Mouse (Mus musculus) forebrain, embryonic 15.5 days (tissue): Measurements from ENCODE around the gene Cyp4a32. TPM values are rescaled to one million over a fixed set of nuclear protein-coding genes. Genes with fewer than 3 reads are reported as not detected.
"Not testable (repeated sequence)": the region's sequence is repeated elsewhere in the genome, so short reads cannot be mapped to it uniquely, and the experiment has no call there.

Experiments used
- ATAC-seq: fragments of 200-750 bp; cut with Nextera tagmentation; replicated peaks from 2 replicates; pipeline ENCODE4 v1.8.0; 2017; ENCODE audit warnings: mild to moderate bottlenecking, moderate TSS enrichment, moderate library complexity
- H3K27ac ChIP-seq: fragments of 300-500 bp; sonication (generic); replicated peaks from 2 replicates; pipeline ENCODE4 v1.5.1; 2015; ENCODE audit warnings: mild to moderate bottlenecking, inconsistent platforms
- H3K27me3 ChIP-seq: fragments of 300-500 bp; sonication (generic); 2 replicates; pipeline ENCODE4 v1.6.1; 2015; ENCODE audit warnings: inconsistent platforms
- H3K36me3 ChIP-seq: fragments of 300-500 bp; sonication (generic); 2 replicates; pipeline ENCODE4 v1.6.1; 2015; ENCODE audit warnings: mild to moderate bottlenecking, inconsistent platforms
- H3K4me1 ChIP-seq: fragments of 300-500 bp; sonication (generic); 2 replicates; pipeline ENCODE4 v1.6.1; 2015; ENCODE audit warnings: inconsistent platforms
- H3K4me2 ChIP-seq: fragments of 300-500 bp; sonication (generic); replicated peaks from 2 replicates; pipeline ENCODE4 v1.6.1; 2015; ENCODE audit warnings: mild to moderate bottlenecking, inconsistent platforms
- H3K4me3 ChIP-seq: fragments of 300-500 bp; sonication (generic); 2 replicates; pipeline ENCODE4 v1.5.1; 2015; ENCODE audit warnings: mild to moderate bottlenecking, inconsistent platforms
- H3K9ac ChIP-seq: fragments of 300-500 bp; sonication (generic); replicated peaks from 2 replicates; pipeline ENCODE4 v1.6.1; 2015; ENCODE audit warnings: mild to moderate bottlenecking, inconsistent platforms
- H3K9me3 ChIP-seq: fragments of 300-500 bp; sonication (generic); 2 replicates; pipeline ENCODE4 v1.6.1; 2016; ENCODE audit warnings: inconsistent platforms
- WGBS: fragments of 180-500 bp; shearing (Covaris S2); methylation state at CpG from one replicate; pipeline ENCODE4 v1.1.7; 2015; ENCODE audit warnings: mixed read lengths; 5-methylcytosine and 5-hydroxymethylcytosine counted together
- polyA plus RNA-seq: library from polyadenylated mRNA; unstranded; fragments of >200 nt; fragmentation: Nextera tagmentation; extraction: Ambion mirVana; gene quantifications from 2 replicates; pipeline ENCODE4 v1.2.1, GENCODE M21; 2015

Gene Cyp4a32
- not detected in 2 replicates for polyA plus RNA-seq

DNA sequence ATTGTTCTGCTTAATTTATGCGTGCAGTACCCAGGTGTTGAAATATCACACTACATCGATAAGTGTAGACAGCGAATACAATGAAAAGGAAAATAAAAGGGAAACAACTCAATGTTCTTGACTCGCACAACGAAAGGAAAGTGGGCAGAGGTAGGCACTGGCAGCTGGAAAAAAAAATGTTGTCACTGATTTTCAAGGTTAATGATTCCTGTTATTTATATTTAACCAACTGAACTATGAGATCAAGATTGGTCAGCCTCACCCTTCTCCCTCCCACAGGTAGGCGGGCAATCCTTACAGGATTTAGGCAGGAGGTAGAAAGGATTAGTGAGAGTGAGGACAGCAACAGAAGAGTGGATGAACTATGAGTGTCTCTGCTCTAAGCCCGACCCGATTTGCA lies at the start of gene Cyp4a32:
Cyp4a32 (plus strand) TSS at position 359 of the 400 bp plus-strand sequence.
- H3K9me3 ChIP-seq, H3K4me2 ChIP-seq, ATAC-seq, H3K9ac ChIP-seq, H3K27me3 ChIP-seq, H3K4me1 ChIP-seq, H3K27ac ChIP-seq, H3K36me3 ChIP-seq, H3K4me3 ChIP-seq: not testable (repeated sequence)
- WGBS: 88% methylated on average over 8 of the region's 8 CpGs

GRCm38 (mm10) chr4:115552726-115553125 lies 48.0 kb upstream of the Cyp4a32 start:
- Histone ChIP-seq H3K27ac (no peak overlapping the region), H3K4me1 (no peaks in the 10 kb centered on the region), H3K27me3 (no peaks in the 10 kb centered on the region), H3K4me3 (no peak overlapping the region), H3K9ac (no peak overlapping the region), H3K9me3 (no peaks in the 10 kb centered on the region), H3K4me2 (no peak overlapping the region), H3K36me3 (no peaks in the 10 kb centered on the region)
- WGBS: 90% methylated on average over 3 of the region's 3 CpGs
- ATAC-seq: no peak

GRCm38 (mm10) chr4:115555513-115555912 lies 45.3 kb upstream of the Cyp4a32 start:
- H3K27ac ChIP-seq: no peak overlapping the region
- H3K9me3 ChIP-seq: no peaks in the 10 kb centered on the region
- no peak overlapping the region for H3K4me3 ChIP-seq
- no peaks in the 10 kb centered on the region for H3K36me3 ChIP-seq
- H3K4me1 ChIP-seq: no peaks in the 10 kb centered on the region
- H3K9ac ChIP-seq: no peak overlapping the region
- WGBS: 69% methylated on average over 2 of the region's 2 CpGs
- ATAC-seq: no peak
- H3K27me3 ChIP-seq: no peaks in the 10 kb centered on the region
- H3K4me2 ChIP-seq: no peak overlapping the region

- Histone ChIP-seq H3K4me1 (no peaks in the 10 kb centered on the region), H3K9me3 (no peaks in the 10 kb centered on the region), H3K4me2 (no peak overlapping the region), H3K27me3 (no peaks in the 10 kb centered on the region), H3K36me3 (no peaks in the 10 kb centered on the region), H3K9ac (no peak overlapping the region), H3K4me3 (no peak overlapping the region), H3K27ac (no peak overlapping the region)
- 57% methylated on average over 4 of the region's 4 CpGs for WGBS
- no peak for ATAC-seq
These were observed 42.8 kb upstream of the Cyp4a32 start for GRCm38 (mm10) chr4:115557861-115558561.

DNA sequence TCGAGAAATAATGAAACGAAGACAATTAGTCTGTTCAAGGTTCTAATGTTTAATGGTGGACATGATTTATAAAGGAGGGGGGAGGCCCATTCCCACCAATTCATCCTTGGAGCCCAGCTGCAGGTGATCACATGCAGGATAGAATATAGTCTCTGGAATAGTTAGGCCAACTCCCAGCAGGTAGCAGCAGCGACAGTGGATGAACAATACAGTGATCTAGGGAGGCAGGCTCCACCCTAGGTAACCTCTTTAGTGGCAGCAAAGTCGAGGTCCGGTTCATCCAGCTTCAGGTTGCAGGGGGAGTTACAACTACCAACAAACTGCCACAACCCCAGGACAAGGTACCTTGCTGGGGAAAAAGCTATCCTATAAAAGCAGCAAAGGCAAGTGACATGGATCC lies 39.5 kb upstream of the Cyp4a32 start:
- H3K36me3 ChIP-seq, H3K27ac ChIP-seq, H3K9me3 ChIP-seq, H3K27me3 ChIP-seq, H3K4me2 ChIP-seq, H3K4me3 ChIP-seq, H3K4me1 ChIP-seq, ATAC-seq, H3K9ac ChIP-seq: not testable (repeated sequence)
- WGBS: 58% methylated on average over 5 of the region's 5 CpGs

DNA sequence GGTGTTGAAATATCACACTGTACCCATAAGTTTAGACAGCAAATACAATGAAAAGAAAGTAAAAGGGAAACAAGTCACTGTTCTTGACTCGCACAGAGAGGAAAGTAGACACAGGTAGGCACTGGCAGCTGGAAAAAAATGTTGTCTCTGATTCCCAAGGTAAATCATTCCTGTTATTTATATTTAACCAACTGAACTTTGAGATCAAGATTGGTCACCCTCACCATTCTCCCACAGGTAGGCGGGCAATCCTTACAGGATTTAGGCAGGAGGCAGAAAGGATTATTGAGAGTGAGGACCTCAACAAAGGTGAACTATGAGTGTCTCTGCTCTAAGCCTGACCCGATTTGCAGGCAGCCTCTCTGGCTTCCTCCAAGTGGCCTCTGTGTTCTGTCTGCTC lies 37.4 kb upstream of the Cyp4a32 start, which contains the start of gene Cyp4a31:
Cyp4a31 (plus strand) TSS at position 249 of the 400 bp plus-strand sequence.
- 85% methylated on average over 3 of the region's 3 CpGs for WGBS
- Histone ChIP-seq H3K4me2 (no peak within 1 kb of the TSS), H3K9ac (no peak within 1 kb of the TSS), H3K36me3 (no peaks in the 10 kb centered on the region), H3K27me3 (no peaks in the 10 kb centered on the region), H3K4me3 (no peak within 1 kb of the TSS), H3K27ac (no peak within 1 kb of the TSS), H3K9me3 (no peaks in the 10 kb centered on the region), H3K4me1 (no peaks in the 10 kb centered on the region)
- no peak for ATAC-seq

GRCm38 (mm10) chr4:115564469-115565225 lies 36.1 kb upstream of the Cyp4a32 start:
- not testable (repeated sequence) for H3K27ac ChIP-seq, H3K4me1 ChIP-seq, H3K9me3 ChIP-seq, H3K4me3 ChIP-seq, ATAC-seq, H3K36me3 ChIP-seq, H3K4me2 ChIP-seq, H3K27me3 ChIP-seq, H3K9ac ChIP-seq
- WGBS: 93% methylated on average over 6 of the region's 6 CpGs

DNA sequence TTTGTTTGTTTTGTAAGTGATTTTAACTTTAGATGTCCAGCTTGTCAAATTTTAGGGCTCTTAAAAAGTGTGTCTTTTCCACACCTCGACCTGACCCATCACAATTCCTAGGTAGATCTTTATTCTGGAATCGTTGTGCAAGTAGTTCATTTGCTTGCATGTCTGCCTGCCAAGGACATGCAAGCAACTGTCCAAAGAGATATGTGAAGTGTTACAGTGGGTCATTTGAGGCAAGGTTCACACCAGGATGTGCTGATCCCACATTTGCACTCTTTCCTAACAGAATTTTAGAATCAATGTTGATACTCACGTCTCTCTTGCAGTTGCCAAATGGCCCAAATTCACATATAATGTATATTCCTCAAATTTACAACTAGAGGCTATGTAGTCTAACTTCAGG lies 25.5 kb upstream of the Cyp4a32 start:
- H3K36me3 ChIP-seq: no peaks in the 10 kb centered on the region
- 82% methylated on average over 3 of the region's 3 CpGs for WGBS
- H3K4me2 ChIP-seq: no peak overlapping the region
- no peak overlapping the region for H3K27ac ChIP-seq
- H3K9ac ChIP-seq: no peak overlapping the region
- no peak overlapping the region for H3K4me3 ChIP-seq
- no peak for ATAC-seq
- H3K9me3 ChIP-seq: no peaks in the 10 kb centered on the region
- H3K4me1 ChIP-seq: no peaks in the 10 kb centered on the region
- no peaks in the 10 kb centered on the region for H3K27me3 ChIP-seq

DNA sequence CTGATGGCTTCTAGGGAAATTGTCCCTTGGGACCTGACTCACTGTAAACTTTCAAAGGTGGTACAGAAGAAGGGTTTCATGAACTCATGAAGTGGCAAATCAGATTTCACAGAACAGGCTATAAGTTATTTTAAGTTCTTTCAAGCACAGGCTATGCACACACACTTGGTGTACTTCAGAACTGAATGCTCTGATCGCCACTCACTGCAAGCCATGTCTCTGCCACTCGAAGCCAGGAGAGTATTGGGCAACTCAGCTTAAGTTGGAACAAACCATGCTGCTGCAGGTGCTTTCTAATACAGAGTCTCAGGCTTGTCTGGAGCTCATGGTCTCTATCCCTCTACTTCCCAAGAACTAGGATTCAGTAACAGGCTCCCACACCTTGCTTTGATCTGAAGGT lies 25.0 kb upstream of the Cyp4a32 start:
- H3K36me3 ChIP-seq: no peaks in the 10 kb centered on the region
- no peak overlapping the region for H3K9ac ChIP-seq
- H3K27ac ChIP-seq: no peak overlapping the region
- no peak overlapping the region for H3K4me2 ChIP-seq
- no peak overlapping the region for H3K4me3 ChIP-seq
- H3K27me3 ChIP-seq: no peaks in the 10 kb centered on the region
- ATAC-seq: no peak
- 76% methylated on average over 2 of the region's 2 CpGs for WGBS
- no peaks in the 10 kb centered on the region for H3K9me3 ChIP-seq
- H3K4me1 ChIP-seq: no peaks in the 10 kb centered on the region

DNA sequence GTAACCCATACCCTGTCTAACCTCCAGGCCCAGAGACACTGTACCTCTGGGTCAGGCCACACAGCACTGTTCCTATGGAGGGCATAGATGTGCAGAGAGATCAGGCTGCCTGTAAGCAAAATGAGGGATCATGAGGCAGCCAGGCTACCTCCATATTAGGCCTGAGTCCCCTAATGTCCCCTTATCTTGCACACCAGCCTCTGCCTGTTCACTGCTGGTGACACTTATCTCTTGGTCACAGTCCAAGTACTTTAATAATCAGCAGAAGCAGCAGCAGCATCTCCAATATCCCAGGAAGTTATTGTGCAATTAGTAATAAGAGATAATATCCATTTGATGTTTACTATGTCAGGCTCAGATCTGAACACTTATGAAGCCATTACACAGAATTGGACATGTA lies 17.7 kb upstream of the Cyp4a32 start:
- H3K9me3 ChIP-seq: no peaks in the 10 kb centered on the region
- no peak overlapping the region for H3K4me2 ChIP-seq
- H3K9ac ChIP-seq: no peak overlapping the region
- no peaks in the 10 kb centered on the region for H3K27me3 ChIP-seq
- H3K27ac ChIP-seq: no peak overlapping the region
- no peaks in the 10 kb centered on the region for H3K36me3 ChIP-seq
- no peaks in the 10 kb centered on the region for H3K4me1 ChIP-seq
- no peak for ATAC-seq
- no peak overlapping the region for H3K4me3 ChIP-seq

GRCm38 (mm10) chr4:115596357-115596756 lies 4.4 kb upstream of the Cyp4a32 start:
- no peaks in the 10 kb centered on the region for H3K27me3 ChIP-seq
- no peak overlapping the region for H3K27ac ChIP-seq
- WGBS: 91% methylated on average over 1 of the region's 1 CpGs
- H3K9ac ChIP-seq: no peak overlapping the region
- no peaks in the 10 kb centered on the region for H3K4me1 ChIP-seq
- no peak overlapping the region for H3K4me2 ChIP-seq
- H3K36me3 ChIP-seq: no peaks in the 10 kb centered on the region
- H3K4me3 ChIP-seq: no peak overlapping the region
- no peaks in the 10 kb centered on the region for H3K9me3 ChIP-seq
- ATAC-seq: no peak

GRCm38 (mm10) chr4:115596824-115597336 lies 3.9 kb upstream of the Cyp4a32 start:
- no peak overlapping the region for H3K9ac ChIP-seq
- H3K4me1 ChIP-seq: no peaks in the 10 kb centered on the region
- H3K27ac ChIP-seq: no peak overlapping the region
- no peak for ATAC-seq
- H3K36me3 ChIP-seq: no peaks in the 10 kb centered on the region
- H3K4me2 ChIP-seq: no peak overlapping the region
- 92% methylated on average over 2 of the region's 2 CpGs for WGBS
- H3K4me3 ChIP-seq: no peak overlapping the region
- H3K9me3 ChIP-seq: no peaks in the 10 kb centered on the region
- H3K27me3 ChIP-seq: no peaks in the 10 kb centered on the region
